ENCODE assay signal across 29 mouse cellular contexts in genomic region chr5:74321010-74321746, GRCm38 (mm10).
A peak's percentile ranks its signal among the peaks of the same experiment; 100 is the strongest.
DNase-seq lines count a peak whose midpoint lies in the region; ATAC-seq and TF ChIP-seq lines count a peak whose summit lies in the region.
"Had no signal": no experiment of that assay in that cellular context is flagged by ENCODE, and none has a peak within 500 bp of the region (broad histone marks: within the 10 kb centered on the region; RNA-seq: fewer than 3 reads in every experiment).

No protein-coding gene starts in this region.

- no peaks in the 10 kb centered on the region for H3K36me3 ChIP-seq in liver, embryonic 15.5 days (replicated peaks)
- H3K36me3 ChIP-seq in intestine, postnatal 0 days (ENCODE audit: control insufficient read depth, insufficient read depth), result no peaks in the 10 kb centered on the region
- H3K36me3 ChIP-seq: forebrain, embryonic 12.5 days; heart, embryonic 15.5 days; hindbrain, embryonic 10.5 days; hindbrain, embryonic 15.5 days; kidney, embryonic 15.5 days; liver, embryonic 13.5 days; midbrain, embryonic 13.5 days had no signal

- 0 out of 2 replicates have a peak overlapping the region, but pooled peaks have one; percentile 25 for H3K27ac ChIP-seq in gastrocnemius, adult 2 months
- H3K27ac ChIP-seq in liver, embryonic 15.5 days (replicated peaks), result no peak overlapping the region
- no peak overlapping the region for H3K27ac ChIP-seq in intestine, postnatal 0 days (ENCODE audit: low read depth, low read length)
- H3K27ac ChIP-seq: forebrain, embryonic 12.5 days; heart, adult 2 months; heart, embryonic 15.5 days; hindbrain, embryonic 10.5 days; hindbrain, embryonic 15.5 days; kidney, embryonic 15.5 days; liver, embryonic 13.5 days; macrophage; midbrain, embryonic 13.5 days had no signal

- ATAC-seq in liver, embryonic 15.5 days (ENCODE audit: insufficient read depth), result no peak
- no peak for ATAC-seq in intestine, postnatal 0 days
- ATAC-seq: activated CD4-positive, CD25-positive, alpha-beta regulatory T cell, adult 4 months; forebrain, postnatal 0 days; inflammation-experienced regulatory T-cells, adult 6 months; midbrain, embryonic 13.5 days had no signal

- H3K9me3 ChIP-seq in liver, embryonic 15.5 days (replicated peaks), result no peaks in the 10 kb centered on the region
- H3K9me3 ChIP-seq in intestine, postnatal 0 days (ENCODE audit: control insufficient read depth), result no peaks in the 10 kb centered on the region
- H3K9me3 ChIP-seq: forebrain, embryonic 12.5 days; heart, embryonic 15.5 days; hindbrain, embryonic 10.5 days; hindbrain, embryonic 15.5 days; kidney, embryonic 15.5 days; liver, embryonic 13.5 days; midbrain, embryonic 13.5 days had no signal

- peaks cover 29% of the 10 kb centered on the region for H3K4me1 ChIP-seq in liver, embryonic 15.5 days (replicated peaks)
- no peaks in the 10 kb centered on the region for H3K4me1 ChIP-seq in intestine, postnatal 0 days (replicated peaks; ENCODE audit: control insufficient read depth, insufficient read depth, low read length)
- H3K4me1 ChIP-seq: forebrain, embryonic 12.5 days; hindbrain, embryonic 10.5 days; hindbrain, embryonic 15.5 days; midbrain, embryonic 13.5 days had no signal

- intact Hi-C loops in gastrocnemius, adult 2 months (cut with DNase I), result no loop called here

- H3K9ac ChIP-seq in liver, embryonic 15.5 days, result 0 out of 2 replicates have a peak overlapping the region, but pooled peaks have one; percentile 13
- H3K9ac ChIP-seq in intestine, postnatal 0 days (ENCODE audit: low read depth, low read length), result no peak overlapping the region
- H3K9ac ChIP-seq: forebrain, embryonic 12.5 days; forebrain, postnatal 0 days; heart, embryonic 15.5 days; hindbrain, embryonic 15.5 days; kidney, embryonic 15.5 days; liver, embryonic 13.5 days; midbrain, embryonic 13.5 days had no signal

- 74% methylated on average over 10 of the region's 10 CpGs for WGBS in liver, embryonic 15.5 days (ENCODE audit: insufficient replicate concordance)
- whole genome bisulfite sequencing in intestine, postnatal 0 days, result 71% methylated on average over 10 of the region's 10 CpGs

- DNase-seq in cerebellum, adult 9-10 months, result peak; percentile 28
- DNase-seq in cerebellum, adult 9-11 months, result no peak
- no peak for DNase-seq in gastrocnemius, adult 2 months
- no peak for DNase-seq in gastrocnemius, postnatal 25 days
- DNase-seq in liver, result no peak
- no peak for DNase-seq in adrenal gland, adult 2 months
- DNase-seq: adrenal gland, adult 8-10 months; forebrain, postnatal 0 days; gastrocnemius, postnatal 36 days; heart, adult 2 months; kidney, adult 18-20 months; kidney, postnatal 25 days; liver, embryonic 13.5 days; lung, adult 2 months; lung, postnatal 10 days; thymus, adult 2 months; thymus, postnatal 36 days had no signal

- H3K4me2 ChIP-seq in liver, embryonic 15.5 days, result no peak overlapping the region
- no peak overlapping the region for H3K4me2 ChIP-seq in intestine, postnatal 0 days (replicated peaks; ENCODE audit: low read depth)
- H3K4me2 ChIP-seq: forebrain, embryonic 12.5 days; heart, embryonic 15.5 days; hindbrain, embryonic 15.5 days; kidney, embryonic 15.5 days; liver, embryonic 13.5 days; midbrain, embryonic 13.5 days had no signal

- no peak for TF ChIP-seq CTCF in gastrocnemius, adult 2 months (IDR thresholded peaks at IDR 0.05)
- TF ChIP-seq CTCF in intestine, postnatal 0 days (IDR thresholded peaks at IDR 0.05; ENCODE audit: low read depth), result no peak

- no peak overlapping the region for H3K4me3 ChIP-seq in gastrocnemius, adult 2 months
- H3K4me3 ChIP-seq in liver, embryonic 15.5 days (replicated peaks), result no peak overlapping the region
- no peak overlapping the region for H3K4me3 ChIP-seq in intestine, postnatal 0 days (ENCODE audit: low read depth, low read length)
- H3K4me3 ChIP-seq: forebrain, embryonic 12.5 days; heart, adult 2 months; heart, embryonic 15.5 days; hindbrain, embryonic 10.5 days; hindbrain, embryonic 15.5 days; kidney, embryonic 15.5 days; liver, embryonic 13.5 days; midbrain, embryonic 13.5 days had no signal

- no peaks in the 10 kb centered on the region for H3K27me3 ChIP-seq in liver, embryonic 15.5 days
- H3K27me3 ChIP-seq in intestine, postnatal 0 days (replicated peaks; ENCODE audit: control insufficient read depth, insufficient read depth, low read length), result no peaks in the 10 kb centered on the region
- H3K27me3 ChIP-seq: CH12.LX; forebrain, embryonic 12.5 days; heart, embryonic 15.5 days; hindbrain, embryonic 15.5 days; kidney, embryonic 15.5 days; liver, embryonic 13.5 days; midbrain, embryonic 13.5 days had no signal
